Mouse (Mus musculus) urinary bladder, postnatal 4 days (tissue): ENCODE measurements around the gene Mecom.

Source experiments
- DNase-seq, 2 experiments: peaks; one replicate each; pipeline ENCODE4 v3.0.0; 2021 to 2022; ENCODE audit warnings: low spot score in 2 of 2

Gene Mecom

GRCm38 (mm10) chr3:30207431-30207830, 340.4 kb downstream of the Mecom start:
- DNase-seq: no peak

DNA sequence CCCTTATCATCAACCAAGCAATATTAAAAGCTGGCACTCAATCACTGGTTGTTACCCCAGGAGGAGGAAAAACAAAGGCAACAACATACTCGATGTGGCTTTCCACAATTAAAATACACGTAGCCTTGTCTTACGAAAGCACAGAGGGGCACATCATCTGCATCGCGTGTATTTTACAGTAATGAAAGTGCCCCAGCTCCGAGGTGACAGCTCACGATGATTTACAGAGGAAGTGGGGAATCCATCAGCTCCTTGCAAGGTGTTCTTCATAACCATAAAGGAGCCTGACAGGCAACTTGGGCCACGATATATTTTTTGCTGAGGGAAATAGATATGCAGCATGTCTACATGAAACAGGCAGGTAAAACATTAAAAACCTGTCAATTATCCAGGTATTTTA, 341.7 kb downstream of the Mecom start:
- DNase-seq: no peak

DNA sequence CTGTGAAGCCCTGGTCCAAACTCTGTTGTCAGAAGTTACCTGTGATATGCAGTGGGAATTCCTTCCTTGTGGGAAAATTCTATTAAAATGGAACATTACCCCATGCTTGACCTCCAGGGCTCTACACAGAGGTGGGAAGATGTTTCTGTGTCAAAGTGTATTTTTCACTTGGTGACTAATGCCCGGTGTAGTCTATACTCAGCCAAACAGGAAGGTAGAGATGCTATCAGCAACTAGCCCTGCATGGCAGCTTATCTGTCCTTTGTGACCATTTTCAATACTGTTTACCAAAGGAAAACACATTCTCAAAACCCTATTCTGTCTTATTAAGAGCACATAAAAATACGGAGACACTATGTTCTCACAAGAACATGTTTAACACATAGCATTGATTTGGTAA, 344.0 kb downstream of the Mecom start:
- DNase-seq: no peak

- DNase-seq: no peak
These were observed 349.0 kb downstream of the Mecom start for GRCm38 (mm10) chr3:30198854-30199253.

GRCm38 (mm10) chr3:30198227-30198626, 349.6 kb downstream of the Mecom start:
- no peak for DNase-seq

DNA sequence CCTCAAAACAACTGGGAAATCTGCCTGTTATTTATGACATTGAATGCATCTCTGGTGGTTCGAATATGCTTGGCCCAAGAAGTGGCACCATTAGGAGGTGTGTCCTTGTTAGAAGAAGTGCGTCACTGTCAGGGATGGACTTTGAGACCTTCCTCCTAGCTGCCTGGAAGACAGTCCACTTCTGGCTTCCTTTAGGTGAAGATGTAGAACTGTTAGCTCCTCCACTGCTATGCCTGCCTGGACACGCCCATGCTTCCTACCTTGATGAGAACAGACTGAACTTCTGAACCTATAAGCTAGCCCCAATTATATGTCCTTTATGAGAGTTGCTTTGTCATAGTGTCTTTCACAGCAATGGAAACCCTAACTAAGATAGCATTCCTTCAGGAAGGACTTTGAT, 352.6 kb downstream of the Mecom start:
- no peak for DNase-seq

DNA sequence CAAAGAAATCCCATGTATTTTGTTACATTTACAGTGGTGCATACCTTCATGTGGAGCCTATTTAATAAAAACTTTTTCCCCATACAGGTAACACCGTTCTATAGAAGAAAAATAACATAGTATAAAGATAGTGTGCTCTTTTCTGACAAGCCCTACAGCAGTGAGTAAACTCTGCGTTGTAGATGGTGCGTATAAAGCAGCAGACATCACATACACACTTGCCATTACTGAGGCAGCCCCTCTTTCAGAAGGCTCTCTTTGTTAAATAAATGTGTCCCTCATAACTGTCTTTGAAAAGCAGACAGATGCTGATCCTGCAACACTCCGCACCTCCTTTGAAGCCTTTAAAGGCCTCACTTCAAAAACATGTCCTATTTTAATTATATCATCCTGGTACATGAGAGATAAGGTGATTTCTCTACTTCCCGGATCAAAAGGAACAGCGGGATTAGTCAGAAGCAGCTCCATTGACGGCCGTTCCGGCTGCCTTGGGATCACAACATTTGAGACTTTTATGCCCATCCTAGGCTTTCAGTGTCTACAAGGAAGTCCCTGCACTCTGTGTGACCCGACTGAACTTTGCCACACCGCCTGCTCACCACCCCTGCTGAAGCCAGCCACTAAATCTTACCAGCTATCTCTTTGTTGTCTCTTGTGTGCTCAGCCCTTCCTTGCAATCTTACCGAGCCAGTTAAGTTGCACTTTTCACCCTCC, 355.4 kb downstream of the Mecom start:
- DNase-seq: peak in 1 of 2 experiments; percentile 22

DNA sequence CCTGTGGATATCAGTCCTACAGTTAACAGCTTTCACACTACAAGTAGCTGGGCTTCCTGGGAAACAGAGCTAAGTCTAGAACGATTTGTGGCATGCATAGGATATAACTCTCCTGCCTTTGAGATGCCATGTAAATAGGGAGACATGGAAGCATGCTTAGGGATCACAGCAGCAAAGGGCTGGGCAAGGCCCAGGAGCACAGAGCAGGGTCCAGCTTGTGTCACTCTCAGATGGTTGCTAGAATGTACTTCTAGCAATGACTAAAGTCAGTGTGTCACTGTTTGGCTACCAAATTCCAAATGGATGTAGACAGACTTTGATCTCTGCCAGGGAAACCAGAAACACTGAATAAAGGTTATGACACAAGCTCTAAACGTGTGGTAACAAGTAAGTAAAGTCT, 358.5 kb downstream of the Mecom start:
- DNase-seq: no peak

GRCm38 (mm10) chr3:30187812-30188469, 359.9 kb downstream of the Mecom start:
- DNase-seq: no peak

DNA sequence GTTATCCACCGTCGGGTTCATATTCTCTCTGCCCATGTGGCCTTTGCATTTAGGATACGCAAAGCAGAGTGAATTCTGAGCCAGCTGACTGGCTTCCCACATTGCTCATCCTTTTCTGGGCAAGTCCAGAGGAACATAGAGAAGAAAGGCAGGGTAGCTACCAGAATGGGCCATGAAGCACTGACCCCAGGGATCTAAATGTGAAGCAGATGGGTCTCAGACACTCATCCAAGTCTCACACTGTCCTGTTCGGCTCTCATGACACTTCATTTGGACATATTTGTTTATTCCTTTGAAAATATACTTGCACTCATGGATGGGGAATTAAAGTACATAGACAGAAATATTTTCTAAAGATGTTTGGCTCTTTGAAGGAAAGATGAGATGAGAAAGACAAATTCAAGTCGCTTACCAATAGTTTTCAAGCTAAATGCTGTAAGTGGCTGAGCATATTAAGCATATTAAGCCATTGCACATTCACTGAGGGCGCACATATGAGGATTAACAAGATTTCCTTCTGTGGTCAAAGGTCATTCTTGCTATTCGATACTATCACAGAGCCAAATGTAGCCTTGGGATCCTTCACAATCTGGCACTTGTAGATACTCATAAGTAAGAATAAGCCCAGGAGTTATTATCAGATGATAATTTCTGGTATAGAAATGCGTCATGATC, 365.9 kb downstream of the Mecom start:
- no peak for DNase-seq

DNA sequence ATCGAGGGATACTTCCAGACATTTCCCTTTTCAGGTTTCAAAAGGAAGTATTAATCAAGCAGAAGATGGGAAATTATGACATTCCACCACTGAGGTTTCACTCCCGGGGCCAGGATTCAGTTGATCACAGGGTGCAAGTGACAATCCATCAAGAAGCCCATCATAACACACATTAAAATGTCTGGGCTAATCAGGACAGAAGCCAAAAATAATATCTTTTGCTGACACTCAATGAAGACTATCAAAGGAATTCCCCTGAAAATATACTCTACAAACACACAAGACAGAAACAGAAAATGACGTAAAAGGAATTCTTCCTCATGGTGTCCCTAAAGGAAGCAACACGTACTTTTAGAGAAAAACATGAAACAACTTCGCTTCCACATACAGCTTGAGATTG, 371.2 kb downstream of the Mecom start:
- DNase-seq: no peak

DNA sequence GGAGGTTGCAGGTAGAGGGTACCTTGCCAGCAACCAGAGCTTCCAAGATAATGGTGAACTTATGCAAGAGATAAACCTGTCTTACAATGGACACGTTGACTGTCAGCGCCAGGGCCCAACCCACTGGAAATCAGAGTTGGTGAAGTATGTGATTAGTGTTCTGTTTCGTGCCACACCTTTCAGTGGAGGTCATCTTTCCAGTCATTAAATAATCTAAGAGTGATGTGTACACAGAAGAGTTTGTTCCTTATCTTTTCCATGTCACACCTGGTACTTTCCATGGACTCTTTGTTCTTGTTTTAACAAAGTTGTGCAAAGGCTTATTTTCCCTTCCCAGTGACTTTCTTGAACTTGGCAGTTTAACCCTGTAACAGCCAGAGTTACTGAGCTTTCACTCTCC, 374.0 kb downstream of the Mecom start:
- DNase-seq: no peak

DNA sequence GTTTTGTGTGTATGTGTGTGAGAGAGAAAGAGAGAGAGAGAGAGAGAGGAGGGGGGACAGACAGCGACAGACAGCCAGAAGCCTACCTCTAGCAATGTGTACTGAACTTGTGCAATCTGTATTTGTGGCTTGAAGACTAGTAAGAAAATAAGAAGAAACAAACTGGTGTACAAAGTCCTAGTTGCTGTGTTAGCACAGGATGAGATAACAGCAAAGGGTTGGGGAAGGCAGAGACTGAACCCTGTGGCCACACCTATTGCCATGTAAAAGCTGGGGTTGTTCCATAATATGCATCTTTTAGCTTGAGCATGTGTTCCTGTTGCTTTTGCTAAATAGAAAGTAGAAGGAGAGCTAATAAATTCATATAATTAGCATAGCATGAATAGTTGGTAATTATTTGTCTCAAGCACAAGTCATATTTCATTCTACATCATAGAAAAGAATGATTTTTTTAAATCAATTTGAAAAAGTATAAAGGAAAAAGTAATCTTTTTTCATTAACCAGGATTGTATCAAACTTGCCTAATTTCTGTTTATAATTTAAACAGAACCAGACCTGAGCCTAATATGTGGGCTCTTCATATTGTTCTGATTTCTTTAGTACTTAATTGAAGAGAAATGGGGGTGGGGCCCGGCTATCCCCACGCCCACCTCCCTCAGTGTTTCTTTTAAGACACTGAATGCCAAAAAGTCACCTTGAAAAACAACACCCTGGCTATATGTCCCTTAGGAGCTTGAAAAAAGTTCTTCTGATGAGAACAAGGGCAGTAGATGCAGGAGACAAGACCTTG, 379.2 kb downstream of the Mecom start:
- no peak for DNase-seq

DNA sequence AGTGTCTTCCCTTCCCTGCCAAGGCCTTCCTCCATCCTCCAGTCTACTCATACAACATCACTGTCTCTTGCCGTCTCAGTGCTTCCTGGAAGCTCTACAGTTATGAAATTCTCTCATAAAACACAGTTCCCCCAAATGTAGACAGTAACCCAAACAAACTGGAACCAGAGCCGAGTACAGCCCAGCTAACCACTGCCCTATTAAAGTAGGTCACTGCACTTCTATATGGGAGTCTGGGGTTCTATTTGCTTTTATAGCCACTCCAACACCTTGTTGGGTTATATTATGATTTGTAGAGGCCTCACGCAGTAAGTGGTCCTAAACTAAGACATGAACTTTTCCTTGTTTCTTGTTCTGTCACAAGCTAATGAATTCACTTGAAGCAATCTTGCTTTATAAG, 380.8 kb downstream of the Mecom start:
- no peak for DNase-seq

- DNase-seq: no peak
These were observed 383.0 kb downstream of the Mecom start for GRCm38 (mm10) chr3:30164834-30165233.

DNA sequence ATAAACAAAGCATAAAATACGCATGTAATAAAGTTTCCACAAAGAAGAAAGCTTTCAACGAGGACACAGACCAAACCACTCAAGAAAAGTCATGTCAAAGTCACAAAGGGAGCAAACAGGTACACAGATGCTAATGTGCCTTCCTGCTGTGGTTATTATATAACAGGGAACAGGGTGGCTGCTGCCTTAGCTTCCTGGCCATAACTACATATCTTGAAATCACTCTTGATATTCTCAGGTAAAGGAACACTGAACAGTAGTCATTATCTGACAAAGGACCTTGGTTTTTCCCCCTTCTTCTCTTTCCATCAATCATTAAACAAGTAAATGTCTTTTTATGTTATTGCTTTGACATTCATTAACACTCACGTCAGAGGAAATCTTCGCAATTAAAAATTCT, 384.4 kb downstream of the Mecom start:
- DNase-seq: no peak

- no peak for DNase-seq
These were observed 386.7 kb downstream of the Mecom start for GRCm38 (mm10) chr3:30160961-30161670.

GRCm38 (mm10) chr3:30160346-30160745, 387.5 kb downstream of the Mecom start:
- no peak for DNase-seq

DNA sequence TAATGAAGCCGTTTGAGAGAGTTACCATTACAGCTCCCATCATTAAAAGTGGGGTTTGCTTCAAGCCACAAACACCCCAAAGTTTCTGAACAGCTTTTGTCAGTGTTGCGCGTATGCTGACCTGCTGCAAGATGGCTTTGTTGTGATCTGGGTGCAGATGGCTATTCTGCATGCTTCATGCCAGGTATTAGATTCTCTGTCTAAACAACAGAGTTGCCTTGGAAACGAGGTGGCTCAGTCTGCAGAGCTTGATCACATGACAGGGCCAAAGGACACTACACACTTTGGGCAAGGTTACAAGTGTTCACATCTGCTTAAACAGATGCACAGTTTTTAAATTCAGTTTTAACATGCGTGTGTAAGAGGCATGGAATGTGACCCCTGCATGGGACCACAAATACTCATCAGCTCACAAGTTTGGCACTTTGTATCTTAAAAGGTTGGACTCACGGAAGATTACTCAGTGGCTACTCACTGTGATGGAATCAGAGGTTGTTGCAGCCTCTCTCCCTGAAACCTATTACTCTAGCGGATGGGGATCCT, 390.6 kb downstream of the Mecom start:
- no peak for DNase-seq

GRCm38 (mm10) chr3:30154390-30154789, 393.4 kb downstream of the Mecom start:
- DNase-seq: no peak

GRCm38 (mm10) chr3:30153923-30154331, 393.9 kb downstream of the Mecom start:
- DNase-seq: no peak
